Mouse (Mus musculus): Measurements from ENCODE around the gene Cpb2. TPM values are rescaled to one million over a fixed set of nuclear protein-coding genes. Genes with fewer than 3 reads are reported as not detected.

The Cpb2 gene
- polyA plus RNA-seq (2012; ENCODE audit: insufficient read depth, insufficient read length, missing spikeins): not detected in 2 replicates

- H3K4me3 ChIP-seq (ENCODE audit: insufficient read depth, low read length): no peak within 1 kb of the TSS
- TF ChIP-seq POLR2A (IDR thresholded peaks at IDR 0.05; ENCODE audit: borderline replicate concordance, low read depth, low read length): no peak
- TF ChIP-seq CTCF (IDR thresholded peaks at IDR 0.05; ENCODE audit: low read depth, low read length): no peak
- no peak within 1 kb of the TSS for H3K27ac ChIP-seq (ENCODE audit: insufficient read depth, low read depth, low read length)
- no peaks in the 10 kb centered on the region for H3K4me1 ChIP-seq (ENCODE audit: control insufficient read depth, insufficient read depth, low read length)
Observed at GRCm38 (mm10) chr14:75242087-75242486, at the start of gene Cpb2. Gene Cpb2, plus strand, starts transcription at chr14:75242287.

- H3K4me3 ChIP-seq (ENCODE audit: insufficient read depth, low read length): no peak overlapping the region
Observed at GRCm38 (mm10) chr14:75192427-75192826, 49.7 kb upstream of the Cpb2 start.

DNA sequence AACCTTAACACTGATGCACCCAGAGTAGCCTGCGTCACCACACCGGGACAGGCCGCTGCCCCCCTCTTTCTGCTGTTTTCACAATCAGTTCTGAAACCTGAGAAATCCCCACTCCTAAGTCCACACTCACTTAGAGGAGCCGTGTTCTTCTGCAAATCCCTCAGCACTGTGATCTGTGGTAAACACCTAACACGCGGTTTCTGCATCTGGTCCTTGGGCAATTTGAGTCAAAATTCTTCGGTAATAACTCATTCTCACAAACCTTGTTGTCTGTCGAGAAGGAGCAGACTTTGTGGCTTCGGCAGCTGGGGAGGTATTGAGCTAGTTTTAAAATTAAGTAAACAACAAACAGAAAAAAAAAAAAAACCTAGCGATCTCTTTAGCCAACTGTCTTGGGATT, 49.2 kb upstream of the Cpb2 start:
- H3K4me3 ChIP-seq (ENCODE audit: insufficient read depth, low read length): no peak overlapping the region
- TF ChIP-seq POLR2A (IDR thresholded peaks at IDR 0.05; ENCODE audit: borderline replicate concordance, low read depth, low read length) (no peak), CTCF (IDR thresholded peaks at IDR 0.05; ENCODE audit: low read depth, low read length) (no peak)
- H3K27ac ChIP-seq (ENCODE audit: insufficient read depth, low read depth, low read length): no peak overlapping the region
- H3K4me1 ChIP-seq (ENCODE audit: control insufficient read depth, insufficient read depth, low read length): peaks cover 72% of the 10 kb centered on the region

More at GRCm38 (mm10) chr14:75192427-75192826, 49.7 kb upstream of the Cpb2 start:
- H3K27ac ChIP-seq (ENCODE audit: insufficient read depth, low read depth, low read length): no peak overlapping the region
- H3K4me1 ChIP-seq (ENCODE audit: control insufficient read depth, insufficient read depth, low read length): peaks cover 76% of the 10 kb centered on the region
- no peak for TF ChIP-seq CTCF (IDR thresholded peaks at IDR 0.05; ENCODE audit: low read depth, low read length)
- TF ChIP-seq POLR2A (IDR thresholded peaks at IDR 0.05; ENCODE audit: borderline replicate concordance, low read depth, low read length): no peak

DNA sequence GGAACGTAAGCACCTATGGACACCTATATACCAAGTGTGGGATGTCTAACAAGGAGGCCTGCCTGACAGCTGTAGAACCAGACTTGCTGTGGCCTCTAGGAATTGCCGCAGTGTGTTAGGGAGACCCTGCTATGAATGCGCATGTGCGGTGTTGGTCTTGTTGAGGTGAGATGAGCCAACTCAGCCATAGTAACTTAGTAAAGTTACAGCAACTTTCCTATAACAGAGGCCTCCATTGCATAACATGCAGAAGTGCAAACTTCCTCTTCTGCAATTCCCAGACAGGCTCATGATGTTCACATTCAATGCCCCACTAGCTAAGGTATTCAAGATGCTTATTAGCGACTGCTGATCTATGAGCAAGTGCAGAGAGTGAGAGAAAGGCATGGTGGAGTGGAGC, 46.6 kb upstream of the Cpb2 start:
- H3K4me1 ChIP-seq (ENCODE audit: control insufficient read depth, insufficient read depth, low read length): peaks cover 52% of the 10 kb centered on the region
- no peak overlapping the region for H3K4me3 ChIP-seq (ENCODE audit: insufficient read depth, low read length)
- TF ChIP-seq POLR2A (IDR thresholded peaks at IDR 0.05; ENCODE audit: borderline replicate concordance, low read depth, low read length) (no peak), CTCF (IDR thresholded peaks at IDR 0.05; ENCODE audit: low read depth, low read length) (no peak)
- H3K27ac ChIP-seq (ENCODE audit: insufficient read depth, low read depth, low read length): peak overlapping the region; percentile 11

DNA sequence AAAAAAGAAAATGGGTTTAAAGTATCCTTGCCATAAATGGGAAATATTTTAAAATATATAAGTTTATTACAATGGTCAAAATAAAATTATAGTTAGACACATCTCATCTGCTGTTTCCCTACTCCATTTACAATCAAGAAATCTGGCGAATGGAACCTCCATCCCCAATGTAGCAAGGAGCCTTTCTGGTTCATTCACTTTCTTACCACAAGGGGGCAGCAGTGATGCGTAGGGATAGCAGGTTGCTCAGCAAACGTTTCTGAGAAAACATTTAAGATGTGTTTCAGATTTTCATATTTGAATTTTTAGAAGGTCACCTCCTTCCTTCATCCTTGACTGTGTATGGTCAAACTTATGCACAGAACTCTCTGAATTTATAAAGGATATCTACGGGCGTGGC, 45.1 kb upstream of the Cpb2 start:
- TF ChIP-seq POLR2A (IDR thresholded peaks at IDR 0.05; ENCODE audit: borderline replicate concordance, low read depth, low read length): no peak
- TF ChIP-seq CTCF (IDR thresholded peaks at IDR 0.05; ENCODE audit: low read depth, low read length): no peak
- no peak overlapping the region for H3K27ac ChIP-seq (ENCODE audit: insufficient read depth, low read depth, low read length)
- peaks cover 38% of the 10 kb centered on the region for H3K4me1 ChIP-seq (ENCODE audit: control insufficient read depth, insufficient read depth, low read length)
- no peak overlapping the region for H3K4me3 ChIP-seq (ENCODE audit: insufficient read depth, low read length)

- H3K27ac ChIP-seq (ENCODE audit: insufficient read depth, low read depth, low read length): no peak overlapping the region
- TF ChIP-seq POLR2A (IDR thresholded peaks at IDR 0.05; ENCODE audit: borderline replicate concordance, low read depth, low read length) (no peak), CTCF (IDR thresholded peaks at IDR 0.05; ENCODE audit: low read depth, low read length) (no peak)
- H3K4me1 ChIP-seq (ENCODE audit: control insufficient read depth, insufficient read depth, low read length): peaks cover 34% of the 10 kb centered on the region
- no peak overlapping the region for H3K4me3 ChIP-seq (ENCODE audit: insufficient read depth, low read length)
Observed at GRCm38 (mm10) chr14:75197660-75198059, 44.4 kb upstream of the Cpb2 start.

DNA sequence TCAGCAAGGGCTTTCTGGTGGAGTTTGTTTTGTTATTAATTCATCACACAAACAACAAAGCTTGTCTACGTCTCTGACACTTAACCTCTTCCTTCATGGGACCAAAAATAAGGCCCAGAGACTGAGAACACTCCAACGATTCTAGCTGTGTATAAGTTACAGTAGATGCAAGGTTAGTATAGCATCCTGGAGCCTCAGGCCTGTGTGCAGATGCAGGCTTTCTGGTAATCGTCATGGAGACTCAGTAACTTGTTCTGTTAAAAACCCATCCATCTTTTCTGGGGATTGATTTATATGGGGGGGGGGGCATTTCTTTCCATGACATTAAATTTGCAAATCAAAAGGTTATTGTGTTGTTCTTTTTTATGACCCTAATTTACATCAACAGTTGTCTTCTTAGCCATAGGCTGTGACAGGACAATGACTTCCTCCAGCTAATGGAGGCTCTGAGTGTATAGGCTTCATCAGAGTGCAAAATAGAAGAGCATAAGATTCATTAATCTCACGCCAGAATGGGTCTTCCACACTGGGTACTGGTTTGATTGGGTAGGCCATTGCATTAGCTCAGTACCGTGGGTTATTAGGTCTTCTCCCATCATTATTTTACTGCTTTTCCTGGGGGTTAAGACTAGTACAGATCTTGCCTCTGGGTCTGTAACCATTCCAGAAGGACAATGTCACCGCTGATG, 36.6 kb upstream of the Cpb2 start:
- TF ChIP-seq POLR2A (IDR thresholded peaks at IDR 0.05; ENCODE audit: borderline replicate concordance, low read depth, low read length) (no peak), CTCF (IDR thresholded peaks at IDR 0.05; ENCODE audit: low read depth, low read length) (no peak)
- Histone ChIP-seq H3K27ac (ENCODE audit: insufficient read depth, low read depth, low read length) (no peak overlapping the region), H3K4me3 (ENCODE audit: insufficient read depth, low read length) (no peak overlapping the region), H3K4me1 (ENCODE audit: control insufficient read depth, insufficient read depth, low read length) (no peaks in the 10 kb centered on the region)

- Histone ChIP-seq H3K4me1 (ENCODE audit: control insufficient read depth, insufficient read depth, low read length) (no peaks in the 10 kb centered on the region), H3K27ac (ENCODE audit: insufficient read depth, low read depth, low read length) (no peak overlapping the region), H3K4me3 (ENCODE audit: insufficient read depth, low read length) (no peak overlapping the region)
- no peak for TF ChIP-seq CTCF (IDR thresholded peaks at IDR 0.05; ENCODE audit: low read depth, low read length)
- TF ChIP-seq POLR2A (IDR thresholded peaks at IDR 0.05; ENCODE audit: borderline replicate concordance, low read depth, low read length): no peak
Observed at GRCm38 (mm10) chr14:75206307-75206706, 35.8 kb upstream of the Cpb2 start.

DNA sequence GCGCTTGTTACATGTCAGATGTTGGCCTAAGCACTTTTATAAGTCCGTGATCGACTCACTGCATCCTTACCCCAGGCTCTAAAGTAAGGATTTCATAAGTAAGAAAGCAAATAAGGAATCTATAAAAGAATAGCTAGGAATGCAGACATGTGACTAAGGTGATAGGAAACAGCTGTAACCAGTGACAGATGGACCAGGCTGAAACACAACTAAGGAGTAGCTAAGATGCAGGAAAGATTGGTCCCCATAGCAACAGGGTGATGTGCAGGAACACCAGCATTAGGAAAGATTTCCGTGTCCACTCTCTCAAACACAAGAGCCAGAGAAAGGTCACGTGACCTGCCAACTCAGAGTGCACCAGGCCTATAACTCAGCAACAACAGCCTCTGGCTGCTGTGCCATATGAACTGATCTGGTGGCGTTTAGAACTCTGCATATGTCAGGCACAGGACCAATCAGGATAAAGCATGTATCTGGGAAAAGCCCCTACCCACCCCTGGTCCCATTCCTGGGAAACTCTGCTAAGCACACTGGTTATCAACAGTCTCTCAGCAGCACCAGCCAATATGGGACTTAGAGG, 33.4 kb upstream of the Cpb2 start:
- Histone ChIP-seq H3K4me1 (ENCODE audit: control insufficient read depth, insufficient read depth, low read length) (no peaks in the 10 kb centered on the region), H3K4me3 (ENCODE audit: insufficient read depth, low read length) (no peak overlapping the region), H3K27ac (ENCODE audit: insufficient read depth, low read depth, low read length) (no peak overlapping the region)
- no peak for TF ChIP-seq CTCF (IDR thresholded peaks at IDR 0.05; ENCODE audit: low read depth, low read length)

GRCm38 (mm10) chr14:75213752-75214151, 28.3 kb upstream of the Cpb2 start:
- TF ChIP-seq POLR2A (IDR thresholded peaks at IDR 0.05; ENCODE audit: borderline replicate concordance, low read depth, low read length): no peak
- TF ChIP-seq CTCF (IDR thresholded peaks at IDR 0.05; ENCODE audit: low read depth, low read length): no peak
- Histone ChIP-seq H3K27ac (ENCODE audit: insufficient read depth, low read depth, low read length) (no peak overlapping the region), H3K4me1 (ENCODE audit: control insufficient read depth, insufficient read depth, low read length) (no peaks in the 10 kb centered on the region), H3K4me3 (ENCODE audit: insufficient read depth, low read length) (no peak overlapping the region)

Data from bone marrow macrophage, adult 2 months (primary cell).